Mouse (Mus musculus) lung, adult 2 months (tissue): ENCODE results near the gene Nup205.

ENCODE experiments used
- CTCF ChIP-seq: fragments of 200-500 bp; IDR thresholded peaks from 2 replicates; pipeline ENCODE4 v1.5.1; 2011; ENCODE audit warnings: mild to moderate bottlenecking, low read length, control low read depth; ENCODE audit not compliant: insufficient read depth
- POLR2A ChIP-seq: fragments of 200-500 bp; IDR thresholded peaks from 2 replicates; pipeline ENCODE4 v1.6.1; 2011; ENCODE audit warnings: low read depth, mild to moderate bottlenecking, control low read depth, low read length, borderline replicate concordance; ENCODE audit errors: extremely low read depth

GRCm38 (mm10) chr6:35256691-35257090 lies 79.5 kb downstream of the Nup205 start:
- no peak for TF ChIP-seq POLR2A
- no peak for TF ChIP-seq CTCF
